Mouse (Mus musculus) erythroid progenitor cell, adult 5-6 weeks (primary cell): ENCODE data around the gene Cib1. TPM values are rescaled to one million over a fixed set of nuclear protein-coding genes. Genes with fewer than 3 reads are reported as not detected.

ENCODE experiments used
- ATAC-seq: replicated peaks from 2 replicates; pipeline ENCODE4 v1.8.0; 2016; ENCODE audit warnings: moderate number of reproducible peaks, mild to moderate bottlenecking, moderate TSS enrichment, inconsistent platforms; ENCODE audit not compliant: poor library complexity, low FRiP score, severe bottlenecking
- total RNA-seq, 2 experiments: library from RNA; stranded (forward) in 1 of 2; stranded (reverse) in 1 of 2; fragments of 150-400 nt in 1 of 2; fragments of 186-747, 209-891 nt in 1 of 2; gene quantifications; 2 replicates each; pipeline versions ENCODE4 v1.2.3 to v1.2.4; 2015 to 2017; ENCODE audit warnings: low replicate concordance in 2 of 2

Gene Cib1
- total RNA-seq, 2 experiments from 2014 or later: 70.4 to 73.8 TPM

GRCm38 (mm10) chr7:80204362-80204761, 28.3 kb downstream of the Cib1 start:
- no peak for ATAC-seq

GRCm38 (mm10) chr7:80203638-80204096, 28.9 kb downstream of the Cib1 start:
- ATAC-seq: no peak

DNA sequence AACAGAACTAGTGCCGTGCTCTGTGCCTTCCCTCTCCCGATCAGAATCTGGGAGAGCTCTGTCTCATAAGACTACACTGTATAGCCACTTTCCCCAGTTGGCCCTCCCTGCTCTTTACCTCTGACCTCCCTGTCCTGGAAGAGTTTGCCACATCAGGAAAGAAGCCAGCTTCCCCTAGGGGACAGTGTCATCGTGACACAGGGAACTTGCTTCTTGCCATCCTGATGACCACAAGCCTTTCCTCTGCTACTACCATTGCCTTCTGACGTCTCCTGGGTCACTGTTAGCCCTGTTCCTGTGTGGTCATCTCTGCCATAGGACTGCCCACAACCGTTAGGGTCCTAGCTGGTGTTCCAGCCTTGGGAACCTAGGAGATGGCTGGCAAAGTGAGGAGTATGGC, 29.7 kb downstream of the Cib1 start:
- no peak for ATAC-seq

- ATAC-seq: no peak
Measured at GRCm38 (mm10) chr7:80201888-80202540, 30.6 kb downstream of the Cib1 start.

DNA sequence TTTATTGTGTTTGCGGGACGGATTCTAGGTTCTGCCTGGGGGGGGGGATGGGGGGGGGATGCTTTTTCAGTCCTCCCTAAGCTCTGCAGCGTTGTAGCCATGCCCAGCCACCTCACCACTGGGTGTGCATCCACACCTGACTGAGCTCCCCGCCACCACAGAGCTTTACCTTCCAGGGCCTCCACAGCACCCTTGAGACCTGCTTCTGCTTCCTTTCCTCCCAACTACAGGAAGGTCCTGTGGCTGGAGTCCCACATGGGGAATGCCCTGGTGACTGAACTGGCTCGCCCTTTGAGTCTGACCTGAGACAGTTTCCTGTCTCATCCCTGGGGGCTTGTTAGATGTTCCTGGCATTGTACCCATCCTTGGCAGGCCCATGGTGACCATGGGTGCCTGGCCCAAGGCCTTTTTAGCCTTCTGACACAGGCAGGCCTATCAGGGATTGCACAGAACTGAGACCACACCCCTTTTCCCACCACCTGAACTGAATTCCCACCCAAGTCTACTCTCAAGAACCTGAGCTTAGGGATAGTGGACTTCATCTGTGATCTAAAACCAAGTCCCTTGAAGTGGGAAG, 31.6 kb downstream of the Cib1 start:
- ATAC-seq: no peak

GRCm38 (mm10) chr7:80200588-80200945, 32.0 kb downstream of the Cib1 start:
- ATAC-seq: no peak

- ATAC-seq: no peak
Measured at GRCm38 (mm10) chr7:80199851-80200587, 32.6 kb downstream of the Cib1 start.

DNA sequence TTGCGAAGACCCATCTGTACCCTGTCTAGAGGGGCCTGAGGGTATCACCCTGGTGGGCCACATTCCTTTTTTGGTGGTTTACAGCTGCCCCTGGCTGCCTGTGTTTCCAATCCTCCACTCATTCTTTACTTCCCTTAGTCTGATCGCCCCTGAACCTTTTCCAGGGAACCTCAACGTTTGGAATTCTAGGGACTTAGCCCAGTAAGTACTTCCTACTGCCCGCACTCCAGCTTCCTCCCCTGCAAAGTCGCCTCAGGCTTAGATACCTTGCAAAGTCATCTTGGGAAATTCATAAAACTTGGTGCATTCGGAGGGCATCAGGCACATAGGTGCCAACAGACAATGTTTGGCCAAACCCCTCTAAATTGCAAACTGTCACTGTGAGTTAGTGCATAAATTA, 33.3 kb downstream of the Cib1 start:
- no peak for ATAC-seq

GRCm38 (mm10) chr7:80198863-80199262, 33.8 kb downstream of the Cib1 start:
- peak; percentile 16; the same call in 1 of the 2 replicates for ATAC-seq

- peak; percentile 55 for ATAC-seq
Measured at GRCm38 (mm10) chr7:80197941-80198778, 34.5 kb downstream of the Cib1 start.

- ATAC-seq: 0 out of 2 replicates have a peak, but pooled peaks have one; percentile 16
Measured at GRCm38 (mm10) chr7:80197371-80197770, 35.2 kb downstream of the Cib1 start.

DNA sequence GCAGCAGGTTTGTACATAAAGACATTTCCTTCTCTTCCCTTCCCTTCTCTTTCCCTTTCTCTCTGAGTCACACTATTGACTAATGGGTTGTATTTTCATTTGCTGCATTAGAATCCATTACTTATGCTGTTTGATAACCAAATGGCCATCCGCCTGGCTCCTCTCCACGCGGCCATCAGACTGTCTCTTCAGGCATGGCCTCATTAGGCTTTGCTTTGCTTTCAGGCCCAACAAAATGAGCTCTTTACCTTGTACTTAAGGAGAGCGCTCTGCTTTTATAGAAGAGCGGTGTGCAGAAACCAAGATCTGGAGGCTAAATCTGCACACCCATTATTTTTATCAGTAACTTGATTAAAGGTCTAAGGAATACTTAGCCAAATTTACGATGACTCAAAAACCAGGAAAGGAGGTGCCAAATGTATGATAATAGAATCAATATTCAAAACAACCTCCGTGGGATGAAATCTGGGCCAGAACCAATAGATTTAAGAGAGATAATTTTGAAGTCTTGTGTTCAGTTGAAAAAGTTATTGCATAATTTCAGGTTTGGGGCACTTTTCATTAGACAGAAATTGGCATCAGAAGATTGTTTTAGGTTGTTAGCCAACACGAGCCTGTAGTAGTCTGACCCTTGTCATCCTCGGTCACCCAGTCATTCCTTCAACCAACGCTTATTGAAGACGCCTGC, 36.9 kb downstream of the Cib1 start:
- ATAC-seq: no peak

DNA sequence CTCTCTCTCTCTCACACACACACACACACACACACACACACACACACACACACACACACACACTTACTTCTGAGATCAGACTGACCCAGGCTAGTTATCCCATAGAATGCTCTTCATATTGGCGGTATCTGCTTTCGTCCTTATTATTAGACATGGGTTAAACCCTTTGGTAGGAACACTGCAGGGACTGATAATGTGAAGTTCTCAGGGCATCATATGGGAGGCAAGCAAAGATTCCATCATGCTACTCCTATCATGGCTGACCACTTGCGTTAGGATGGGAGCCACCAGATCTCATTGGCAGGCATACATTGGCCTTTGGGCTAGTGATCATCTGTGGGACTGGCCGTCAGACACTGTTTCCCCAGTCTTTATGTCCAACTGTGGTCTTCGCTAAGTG, 37.5 kb downstream of the Cib1 start:
- peak; percentile 44 for ATAC-seq

GRCm38 (mm10) chr7:80193941-80194739, 38.5 kb downstream of the Cib1 start:
- no peak for ATAC-seq

GRCm38 (mm10) chr7:80192226-80193061, 40.2 kb downstream of the Cib1 start:
- ATAC-seq: peak; percentile 85

DNA sequence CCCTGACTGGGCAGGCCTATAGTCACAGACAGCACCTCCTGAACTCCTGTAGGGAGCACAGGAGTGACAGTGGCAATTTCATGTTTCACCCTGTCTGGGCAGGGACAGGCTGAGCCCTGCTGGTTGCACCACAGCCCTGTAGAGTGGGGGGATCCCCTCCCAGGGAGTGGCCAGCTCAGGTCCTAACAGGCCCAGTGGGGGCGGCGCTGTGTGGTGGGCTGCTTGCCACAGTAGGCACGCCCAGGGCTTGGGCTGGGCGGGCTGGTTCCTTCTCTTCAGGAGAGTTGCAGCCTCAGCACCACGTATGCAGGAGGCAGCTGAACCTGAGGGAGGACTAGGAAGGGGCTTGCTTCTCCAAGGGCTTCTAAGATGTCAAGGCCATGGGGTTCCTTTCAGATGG, 41.2 kb downstream of the Cib1 start:
- peak; percentile 39 for ATAC-seq

DNA sequence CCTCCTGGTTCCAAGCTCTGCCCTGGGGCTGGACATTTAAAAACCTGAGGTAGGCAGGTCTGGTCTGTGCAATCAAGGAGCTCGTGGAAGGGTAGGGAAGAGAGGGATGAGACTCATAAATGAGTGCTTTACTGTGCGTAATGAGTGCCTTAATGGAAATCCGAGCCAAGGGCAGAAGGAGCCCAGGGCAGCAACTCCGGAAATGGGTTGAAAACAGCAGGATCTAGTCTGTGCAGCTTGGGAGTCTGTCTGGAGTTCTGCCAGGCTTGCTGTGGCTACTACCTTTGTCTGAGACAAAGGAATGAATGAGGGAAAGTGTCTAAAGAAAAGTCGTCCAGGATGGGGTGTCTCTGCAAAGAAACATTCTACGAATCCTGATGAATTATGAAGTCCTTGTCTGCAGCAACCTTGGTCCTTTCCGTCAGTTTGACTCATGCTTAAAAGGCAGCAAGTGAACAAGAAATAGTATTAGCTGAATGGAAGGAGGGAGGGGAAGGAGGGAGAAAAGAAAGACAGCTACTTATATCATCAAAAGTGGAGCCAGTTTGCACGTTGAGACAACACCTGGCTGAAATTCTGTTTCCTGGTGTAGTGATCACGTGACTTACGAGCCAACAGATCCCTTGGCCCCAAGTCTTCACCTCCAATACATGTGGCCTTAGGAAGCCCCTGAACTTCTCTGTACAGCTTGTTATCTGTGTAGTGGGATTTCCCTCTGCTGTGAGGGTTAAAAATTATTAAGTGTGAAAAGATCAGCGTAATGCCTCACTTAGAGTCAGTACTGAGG, 43.3 kb downstream of the Cib1 start:
- no peak for ATAC-seq
